Mouse (Mus musculus): Measurements from ENCODE around the gene Akap2. TPM values are rescaled to one million over a fixed set of nuclear protein-coding genes. Genes with fewer than 3 reads are reported as not detected.

Akap2 gene
- polyA plus RNA-seq, 1 experiment from 2014 or later, result 29.9 TPM

GRCm38 (mm10) chr4:57942892-57943291 is 225.4 kb downstream of the Akap2 start:
- ATAC-seq (ENCODE audit: low FRiP score), result no peak
- 94% methylated on average over 2 of the region's 2 CpGs for WGBS

More at GRCm38 (mm10) chr4:57942892-57943291, 225.4 kb downstream of the Akap2 start:
- no peak overlapping the region for H3K4me2 ChIP-seq (replicated peaks)
- H3K27ac ChIP-seq, result no peak overlapping the region
- H3K27me3 ChIP-seq, result no peaks in the 10 kb centered on the region
- no peaks in the 10 kb centered on the region for H3K4me1 ChIP-seq
- H3K36me3 ChIP-seq, result peaks cover 46% of the 10 kb centered on the region
- no peak overlapping the region for H3K9ac ChIP-seq
- no peaks in the 10 kb centered on the region for H3K9me3 ChIP-seq (replicated peaks)
- H3K4me3 ChIP-seq, result no peak overlapping the region

Other genes with a start within 250 kb of the Akap2 start
- gene Pakap, start 149.5 kb upstream of the Akap2 start, polyA plus RNA-seq (2016; fragmentation: Nextera tagmentation; extraction: Ambion mirVana), result 28.1 and 36.1 TPM in 2 replicates
- gene D630039A03Rik, start 198.6 kb downstream of the Akap2 start, polyA plus RNA-seq (2016; fragmentation: Nextera tagmentation; extraction: Ambion mirVana), result 0.31 and 0.45 TPM in 2 replicates
- gene Txn1, start 238.8 kb downstream of the Akap2 start, polyA plus RNA-seq (2016; fragmentation: Nextera tagmentation; extraction: Ambion mirVana), result 292 and 314 TPM in 2 replicates

Data from hindbrain, embryonic 12.5 days (tissue).